Mouse (Mus musculus) left cerebral cortex, adult 18-20 months (tissue): Measurements from ENCODE around the gene Timp3. TPM values are rescaled to one million over a fixed set of nuclear protein-coding genes. Genes with fewer than 3 reads are reported as not detected.

Experiments used
- DNase-seq, 2 experiments: peaks; one replicate each; pipeline ENCODE4 v3.0.0; 2021 to 2022; ENCODE audit warnings: low spot score in 2 of 2, mixed read lengths in 1 of 2
- long read RNA-seq, 2 experiments: library from polyadenylated mRNA; stranded (forward); transcript quantifications; one replicate each; pipeline ENCODE4 v2.0.0; 2021
- total RNA-seq, 2 experiments: library from RNA; stranded (reverse); gene quantifications; 2 replicates each; pipeline ENCODE4 v1.2.3; 2021

The Timp3 gene
- 10 to 100 TPM; 58.8 to 67.6 TPM for total RNA-seq
- long read RNA-seq, experiment 1, full-length matches to known transcripts = 30 of 41 reads
- long read RNA-seq, experiment 1, partial matches to known transcripts = 10 of 41 reads
- long read RNA-seq, experiment 1, other reads (novel, unspliced or antisense) = 1 of 41 reads
- long read RNA-seq, experiment 2, full-length matches to known transcripts = 11 of 22 reads
- long read RNA-seq, experiment 2, partial matches to known transcripts = 10 of 22 reads
- long read RNA-seq, experiment 2, other reads (novel, unspliced or antisense) = 1 of 22 reads

DNA sequence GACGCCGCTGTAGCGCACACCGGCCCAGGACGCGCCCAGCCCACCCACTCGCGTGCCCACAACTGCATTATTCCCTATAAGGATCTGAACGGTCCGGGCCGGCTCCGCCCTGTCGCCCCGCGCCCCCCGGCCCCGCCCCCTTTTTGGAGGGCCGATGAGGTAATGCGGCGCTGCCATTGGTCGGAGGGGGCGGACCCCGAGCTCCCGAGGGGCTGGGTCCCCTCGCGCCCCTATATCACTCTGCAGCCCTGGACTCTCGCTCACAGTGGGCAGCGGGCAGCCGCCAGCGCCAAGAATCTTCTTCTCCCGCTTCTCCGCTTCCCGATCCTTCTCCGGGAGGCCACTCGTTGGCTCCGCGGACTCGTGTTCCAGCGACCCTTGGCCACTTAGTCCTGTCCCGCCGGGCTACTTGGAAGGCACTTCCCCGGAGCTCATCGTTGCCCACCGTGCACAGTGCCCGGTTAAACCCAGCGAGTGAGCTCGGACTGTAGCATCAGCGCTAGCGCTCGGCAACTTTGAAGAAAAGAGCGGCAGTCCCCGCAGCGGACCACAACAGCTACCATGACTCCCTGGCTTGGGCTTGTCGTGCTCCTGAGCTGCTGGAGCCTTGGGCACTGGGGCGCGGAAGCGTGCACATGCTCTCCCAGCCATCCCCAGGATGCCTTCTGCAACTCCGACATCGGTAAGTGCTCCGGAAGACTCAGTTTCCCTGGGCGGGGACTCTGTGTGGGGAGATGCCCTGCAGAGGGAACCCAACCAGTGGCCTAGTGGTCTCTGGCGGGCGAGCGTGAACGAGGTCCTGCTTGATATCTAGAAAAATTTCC lies at the start of gene Timp3:
Gene Timp3 (plus strand): TSS at position 80 of the 824 bp plus-strand sequence.
- peak; percentile 28 to 41 for DNase-seq

DNA sequence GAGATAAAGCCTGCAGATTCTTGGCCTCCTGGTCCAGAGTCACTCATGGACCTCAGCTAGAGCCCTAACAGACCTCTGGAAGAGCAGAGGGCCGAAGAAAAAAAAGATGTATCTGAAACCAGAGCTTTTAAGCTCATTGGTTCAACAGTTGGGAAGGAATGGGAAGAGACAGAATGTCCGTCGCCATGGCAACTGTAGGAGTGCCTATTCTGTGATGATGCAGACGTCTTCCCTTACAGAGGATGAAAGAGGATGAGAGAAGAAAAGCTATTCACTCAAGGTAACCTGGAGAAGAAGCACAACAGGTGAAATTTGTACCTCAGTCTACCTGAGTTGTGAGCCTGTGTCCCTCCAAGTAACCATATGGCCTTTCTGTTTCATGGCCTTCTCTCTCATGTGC lies 44.0 kb upstream of the Timp3 start:
- peak; percentile 27 to 33 for DNase-seq

DNA sequence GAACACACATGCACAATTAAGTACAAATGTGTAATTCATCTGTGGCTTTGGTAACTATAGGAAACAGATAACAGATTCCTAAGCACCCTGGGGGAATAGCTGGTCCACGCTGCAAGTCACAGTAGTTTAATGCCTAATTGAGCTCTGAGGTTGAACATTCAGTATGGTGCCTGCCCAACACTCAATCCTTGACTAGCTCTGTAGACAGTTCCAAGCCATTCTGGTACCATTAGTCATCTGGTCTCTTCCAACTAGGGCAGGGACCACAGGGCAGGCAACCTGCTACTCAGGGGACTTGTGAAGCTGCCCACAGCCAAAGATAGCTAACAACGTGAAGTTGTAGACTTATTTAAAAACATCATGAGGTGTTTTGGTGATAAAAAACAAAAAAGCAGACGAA lies 43.1 kb upstream of the Timp3 start:
- DNase-seq = no peak

DNA sequence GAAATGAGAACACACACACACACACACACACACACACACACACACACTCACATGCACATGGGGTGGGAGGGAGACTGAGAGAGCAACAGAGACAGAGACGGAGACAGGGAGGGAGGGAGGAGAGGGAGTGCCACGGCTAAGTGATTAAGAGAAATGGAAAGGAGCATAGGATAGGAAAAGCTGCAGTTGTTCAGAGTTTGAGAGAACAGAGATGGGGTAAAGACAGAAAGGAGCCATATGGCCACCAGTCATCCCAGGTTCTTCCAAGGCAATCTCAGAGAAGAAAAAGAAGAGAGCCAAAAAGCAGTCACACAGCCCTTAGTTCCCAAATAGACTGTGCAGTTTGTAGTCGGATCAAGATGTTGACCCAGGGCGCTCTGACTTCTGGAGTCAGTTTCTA lies 42.1 kb upstream of the Timp3 start:
- DNase-seq = no peak

DNA sequence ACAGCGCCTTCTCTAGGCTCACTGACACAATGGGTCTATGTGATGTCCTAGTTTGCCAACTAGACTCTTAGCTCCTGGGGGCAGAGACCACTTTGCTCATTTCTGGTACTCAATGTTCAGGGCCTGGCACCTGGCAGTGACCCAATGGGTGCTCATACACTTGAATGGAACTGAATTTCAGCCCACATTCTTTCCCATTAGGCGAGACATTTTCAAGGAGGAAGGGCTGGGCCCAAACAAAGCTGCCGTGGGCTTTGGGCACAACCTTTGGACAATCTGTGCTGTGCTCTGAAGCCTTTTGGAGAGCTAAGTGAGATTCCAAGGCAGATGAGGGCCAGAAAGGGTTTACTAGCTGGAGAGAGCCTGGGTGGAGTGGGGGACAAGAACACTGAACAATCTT lies 41.2 kb upstream of the Timp3 start:
- no peak for DNase-seq

DNA sequence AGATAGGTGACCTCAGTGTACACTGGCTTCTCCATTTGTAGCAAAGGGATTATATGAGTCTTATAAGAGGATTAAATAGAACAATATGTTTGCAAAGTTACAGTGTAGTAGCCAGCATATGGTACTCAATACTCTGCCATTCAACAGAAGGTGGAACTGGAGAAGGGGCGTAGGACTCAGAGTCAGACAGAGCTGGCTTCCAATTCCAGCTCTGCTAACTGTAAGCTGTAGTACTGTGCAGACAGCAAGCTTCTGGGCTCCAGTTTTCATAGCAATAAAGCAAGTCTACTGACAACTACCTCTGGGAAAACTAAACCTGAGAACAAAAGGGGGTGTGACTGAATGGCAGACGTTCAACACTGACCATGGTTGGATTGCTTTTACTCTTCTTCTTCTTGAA lies 38.4 kb upstream of the Timp3 start:
- DNase-seq = no peak

DNA sequence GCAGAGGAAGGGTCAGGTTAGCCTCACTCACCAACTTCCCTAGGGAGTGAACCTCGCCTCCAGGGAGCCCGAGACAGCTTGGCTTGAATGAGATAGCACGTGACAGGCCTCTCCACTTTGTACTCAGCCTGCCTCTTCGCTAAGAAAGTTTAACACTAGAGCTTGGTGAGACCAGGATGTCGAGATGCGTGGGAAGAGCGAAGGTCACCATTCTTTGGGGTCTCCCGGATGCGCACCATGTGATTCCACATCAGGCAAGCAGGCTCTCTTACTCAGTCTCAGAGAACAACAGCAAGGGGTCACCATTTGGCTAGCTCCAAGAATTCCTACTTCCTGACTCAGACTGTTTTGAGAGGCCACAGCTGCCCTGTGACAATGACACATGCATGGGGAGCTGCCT lies 35.6 kb upstream of the Timp3 start:
- DNase-seq = no peak

DNA sequence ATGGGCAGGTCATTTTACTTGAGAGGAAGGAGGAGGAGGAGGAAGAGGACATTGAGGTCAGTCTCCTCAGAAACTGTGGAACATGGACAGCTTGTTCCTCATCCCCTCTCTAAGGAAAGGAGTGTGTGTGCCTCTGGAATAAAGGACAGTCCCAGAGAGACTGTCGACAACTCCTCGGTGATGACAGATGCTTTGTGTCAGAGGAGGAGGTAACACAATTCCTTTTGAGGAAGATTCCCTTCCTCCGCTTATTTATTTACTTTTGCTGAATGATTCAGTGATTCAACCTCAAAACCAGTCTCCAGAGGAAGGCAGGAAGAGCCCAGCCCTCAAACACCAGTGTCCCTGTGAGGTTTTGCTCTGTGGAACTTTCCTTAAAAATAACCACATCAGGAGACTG lies 29.9 kb upstream of the Timp3 start:
- no peak for DNase-seq

DNA sequence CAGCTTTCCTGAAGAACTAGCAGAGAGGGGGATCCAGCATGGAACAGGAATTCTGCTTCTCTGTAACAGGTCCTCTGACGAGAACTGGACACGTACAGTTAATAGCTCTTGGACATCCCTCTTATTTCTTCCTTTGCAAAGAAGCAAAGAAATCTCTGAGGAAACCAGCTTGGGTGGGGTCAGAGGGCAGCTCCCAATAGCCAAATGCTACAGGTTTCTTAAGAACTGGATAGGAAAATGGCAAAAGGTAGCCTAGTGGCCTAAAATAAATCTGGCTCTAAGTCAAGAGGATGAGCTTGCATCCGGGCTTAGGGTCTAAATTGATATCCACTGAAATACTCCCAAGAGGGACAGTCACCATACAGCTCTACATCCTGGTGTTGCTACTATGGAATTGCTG lies 27.3 kb upstream of the Timp3 start:
- no peak for DNase-seq

DNA sequence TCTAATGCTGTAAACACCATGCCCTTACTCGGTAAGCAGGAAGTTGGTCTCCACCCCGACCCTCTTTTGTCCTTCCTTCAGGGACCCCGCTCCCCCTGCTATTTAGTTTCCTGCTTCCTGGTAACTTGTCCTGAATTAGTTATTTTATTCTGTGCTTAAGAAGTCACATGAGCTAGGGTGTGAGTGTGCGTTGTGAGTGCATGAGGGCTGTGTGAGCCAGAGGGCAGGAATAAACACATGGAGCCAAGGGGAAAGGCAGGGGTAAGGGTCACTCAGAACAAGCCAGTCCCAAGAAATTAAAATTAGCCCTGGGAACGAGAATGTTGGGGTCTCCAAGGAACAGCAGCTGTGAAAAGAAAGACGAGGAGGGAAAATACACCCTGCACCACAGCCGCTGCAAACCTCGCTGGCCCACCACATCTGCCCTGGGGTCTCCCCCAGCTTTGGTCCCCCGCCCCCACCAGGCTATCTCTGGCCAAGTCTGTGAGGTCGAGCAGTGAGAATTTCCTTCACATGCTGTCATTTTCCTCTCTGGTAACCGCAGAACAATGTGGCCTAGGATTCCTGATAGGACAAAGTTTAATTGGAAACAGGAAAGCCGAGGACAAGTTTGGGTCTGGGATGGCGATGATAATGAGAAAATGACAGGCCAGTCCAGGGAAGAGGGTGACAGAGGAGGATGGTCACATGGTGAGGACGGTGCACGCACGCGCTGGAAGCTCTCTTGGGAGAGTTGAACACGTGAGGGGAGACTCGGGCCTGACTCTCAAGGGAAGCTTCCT lies 26.6 kb upstream of the Timp3 start:
- no peak for DNase-seq

DNA sequence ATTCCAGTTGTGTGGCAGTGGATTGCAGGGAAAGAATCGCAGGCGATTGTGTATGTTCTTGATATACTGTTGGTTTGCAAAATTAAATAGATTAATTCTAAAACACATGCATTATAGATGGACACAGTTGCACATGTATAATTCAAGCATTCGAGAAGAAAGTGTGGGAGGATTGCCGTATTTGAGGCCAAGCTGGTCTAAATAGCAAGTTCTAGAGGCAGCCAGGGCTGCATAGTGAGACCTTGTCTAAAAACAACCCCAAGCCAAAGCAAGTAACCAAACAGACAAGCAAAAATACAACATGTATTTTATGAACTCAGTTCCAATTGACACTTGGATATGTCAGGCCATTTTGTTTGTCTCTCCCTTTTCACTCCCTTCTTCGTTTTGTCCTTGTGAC lies 24.6 kb upstream of the Timp3 start:
- no peak for DNase-seq

DNA sequence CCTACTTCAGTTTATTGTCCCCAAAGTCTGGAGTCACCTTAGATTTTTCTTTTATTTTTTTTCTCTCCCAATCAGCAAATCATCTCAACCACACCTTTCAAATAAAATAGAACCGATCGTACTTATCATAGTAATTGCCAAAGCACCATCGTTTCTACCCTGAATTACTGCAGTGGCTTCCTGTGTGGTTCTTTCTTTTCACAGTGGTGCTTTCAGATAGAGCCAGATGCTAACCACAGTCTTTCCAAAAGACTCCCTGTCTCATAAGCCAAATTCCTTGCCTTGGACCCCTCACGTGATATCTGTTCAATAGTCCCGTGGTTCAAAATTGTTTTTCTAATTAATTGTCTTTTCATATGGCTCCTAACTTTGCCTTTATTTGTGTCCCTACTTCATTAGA lies 22.8 kb upstream of the Timp3 start:
- no peak for DNase-seq

DNA sequence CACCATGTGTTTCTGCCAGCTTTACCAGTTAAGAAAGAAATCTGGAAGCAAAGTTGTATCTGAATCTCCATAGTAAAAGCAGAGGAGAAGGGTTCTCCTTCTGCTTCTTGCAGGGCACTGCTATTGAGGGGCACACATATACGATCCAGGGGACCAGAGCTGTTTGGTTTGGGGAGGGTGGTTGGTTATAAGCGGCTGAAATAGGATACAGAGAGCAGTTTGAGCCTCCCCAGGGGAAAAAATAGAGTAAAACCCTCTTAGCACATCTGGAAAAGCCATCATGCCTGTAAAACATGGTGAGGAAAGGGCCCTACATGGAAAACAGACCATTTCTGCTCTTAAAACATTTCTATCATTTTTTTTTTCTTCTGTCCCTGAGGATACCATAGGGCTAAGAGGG lies 21.7 kb upstream of the Timp3 start:
- no peak for DNase-seq

DNA sequence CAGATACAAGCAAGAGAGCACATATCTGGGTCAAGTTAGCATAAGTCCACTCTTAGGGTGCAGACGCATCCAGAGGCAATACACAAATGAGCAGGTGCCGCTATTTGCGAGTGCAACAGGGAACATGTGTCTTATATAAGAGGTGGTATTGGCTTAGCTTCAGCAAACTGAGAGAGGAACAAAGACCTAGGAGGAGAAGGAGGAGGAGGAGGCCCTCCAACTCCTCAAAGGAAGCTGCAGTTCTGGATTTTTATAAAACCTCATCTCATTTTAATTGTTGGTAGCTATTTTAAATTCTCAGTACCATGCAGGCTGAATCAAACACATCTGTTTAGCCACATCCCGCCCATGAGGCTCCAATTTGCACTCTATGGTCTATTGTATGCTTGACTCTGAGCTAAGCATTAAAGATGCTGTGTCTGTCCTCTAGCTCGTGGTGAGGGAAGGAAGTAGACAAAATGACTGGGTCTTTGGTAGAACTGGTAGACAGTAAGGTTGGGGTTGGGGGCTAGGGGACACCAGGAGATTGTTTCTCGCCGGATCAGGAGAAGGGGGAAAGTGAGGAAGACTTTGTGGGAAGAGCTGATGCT lies 20.5 kb upstream of the Timp3 start:
- DNase-seq = peak in 1 of 2 experiments; percentile 12

DNA sequence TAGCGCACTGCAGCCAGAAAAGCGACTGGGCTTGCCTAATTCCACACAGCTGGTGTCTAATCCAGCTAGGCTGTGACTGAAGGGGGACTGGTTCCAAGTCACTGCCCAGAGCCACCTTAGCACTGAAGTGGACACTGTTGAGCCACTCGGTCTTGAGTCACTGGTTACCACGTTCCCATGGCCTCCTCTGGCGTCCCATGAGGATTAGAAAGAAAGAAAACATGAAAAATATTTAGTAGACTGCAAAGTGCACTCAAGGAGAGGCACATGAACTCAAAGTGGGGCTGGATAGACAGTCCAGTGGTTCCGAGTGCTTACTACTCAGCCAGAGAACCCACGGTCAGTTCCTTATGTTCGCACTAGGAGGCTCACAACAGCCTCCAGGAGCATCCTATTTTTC lies 18.9 kb upstream of the Timp3 start:
- DNase-seq = no peak

DNA sequence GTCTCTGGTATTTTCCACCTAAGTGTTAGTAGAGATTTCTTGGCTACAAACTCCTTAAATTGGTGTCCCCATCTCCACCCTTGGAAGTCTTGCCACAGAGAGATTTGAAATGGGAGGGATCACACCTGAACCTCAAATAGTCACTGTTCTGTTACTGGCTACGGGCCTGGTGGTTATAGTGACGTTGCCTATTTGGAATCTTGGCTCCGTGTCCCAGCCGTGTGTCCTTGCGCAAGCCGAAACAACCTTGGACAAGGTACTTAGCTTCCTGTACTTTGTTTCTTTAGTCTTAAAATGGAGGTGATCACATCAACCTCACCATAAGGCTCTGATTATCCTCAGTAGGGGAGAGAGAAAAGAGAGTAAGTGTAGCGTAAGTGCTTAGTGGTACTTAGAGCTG lies 13.7 kb upstream of the Timp3 start:
- no peak for DNase-seq

DNA sequence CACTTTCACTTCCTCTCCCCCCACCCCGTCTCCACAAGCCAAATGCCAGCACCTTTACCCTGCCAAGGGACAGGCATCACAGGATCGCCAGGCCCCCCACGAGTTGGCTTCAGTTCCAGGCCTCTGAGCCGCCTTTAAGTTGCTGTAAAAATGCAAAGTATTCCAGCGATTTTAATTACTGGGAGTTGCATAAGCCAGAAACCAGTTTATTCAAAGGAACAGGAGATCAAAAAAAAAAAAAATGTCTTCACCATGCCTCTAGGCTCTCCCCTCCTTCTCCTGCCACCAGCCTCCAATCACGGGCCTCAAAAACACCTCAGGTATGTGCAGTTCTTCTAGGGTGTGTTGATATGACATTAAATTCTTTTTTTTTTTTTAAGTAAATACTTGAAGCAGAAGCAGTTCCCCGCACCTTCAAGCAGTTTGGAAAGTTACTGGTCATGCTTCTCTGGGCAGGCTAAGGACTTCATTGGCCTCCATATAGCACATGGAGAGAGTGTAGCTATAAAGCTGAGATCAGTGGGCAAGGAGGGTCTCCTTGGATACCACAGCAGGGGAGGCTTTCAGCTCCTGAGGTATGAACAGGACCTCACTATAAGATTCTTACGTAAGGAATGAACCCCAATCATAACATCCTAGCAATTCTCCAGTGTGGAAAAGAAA lies 9.9 kb upstream of the Timp3 start:
- no peak for DNase-seq

DNA sequence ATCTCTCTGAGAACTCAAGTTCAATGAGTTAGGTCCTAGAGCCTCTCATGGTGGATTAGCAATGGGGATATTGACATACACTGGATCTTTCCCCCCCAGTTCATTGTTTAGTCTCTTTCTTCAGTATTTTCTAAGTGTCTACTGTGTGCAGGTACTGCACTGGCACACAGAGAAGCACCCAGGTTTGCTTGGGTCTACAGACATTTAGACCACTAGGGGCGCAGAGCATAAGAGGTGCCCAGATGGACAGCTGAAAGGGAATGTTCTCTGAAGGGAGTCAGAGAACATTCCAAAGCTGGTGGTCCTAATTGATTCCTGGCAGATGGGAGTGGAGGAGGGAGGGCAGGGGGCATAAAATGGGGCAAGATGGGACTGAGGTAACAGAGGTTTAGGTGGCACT lies 6.3 kb upstream of the Timp3 start:
- no peak for DNase-seq

DNA sequence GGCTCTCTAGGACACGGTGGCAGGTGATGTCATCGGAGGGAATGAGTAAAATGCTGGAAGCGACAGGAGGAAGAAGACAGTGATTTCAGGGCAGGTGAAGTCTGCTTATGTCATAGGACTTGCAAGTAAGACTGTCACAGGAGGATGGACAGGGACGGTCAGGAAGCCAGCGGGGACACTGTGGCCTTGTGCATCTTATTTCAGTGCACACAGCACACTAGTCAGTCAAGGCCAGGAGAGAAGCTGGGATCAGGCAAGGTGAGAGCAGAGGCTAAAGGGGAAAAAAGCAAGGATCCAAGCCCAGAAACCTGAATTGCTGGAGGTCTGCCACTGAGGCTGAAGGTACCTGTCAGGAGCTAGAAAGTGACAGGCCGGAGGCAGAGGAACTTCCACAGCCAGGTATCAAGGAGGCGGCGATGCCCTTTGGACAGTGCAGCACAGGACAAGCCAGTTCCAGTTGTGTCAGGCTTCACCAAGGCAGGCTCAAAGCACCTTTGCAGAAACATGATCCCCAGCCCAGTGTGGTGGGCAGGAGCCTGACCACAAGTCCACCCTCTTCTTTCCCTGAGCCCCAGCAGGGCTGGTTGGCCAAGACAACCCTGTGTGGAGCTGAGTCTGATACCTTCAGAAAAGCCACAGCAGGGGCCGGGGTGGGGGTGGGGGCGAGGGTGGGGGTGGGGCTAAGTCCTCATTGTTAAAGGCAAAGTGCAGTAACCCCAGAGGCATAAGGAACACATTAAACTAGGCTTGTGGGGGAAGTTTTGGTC lies 5.4 kb upstream of the Timp3 start:
- DNase-seq = no peak

DNA sequence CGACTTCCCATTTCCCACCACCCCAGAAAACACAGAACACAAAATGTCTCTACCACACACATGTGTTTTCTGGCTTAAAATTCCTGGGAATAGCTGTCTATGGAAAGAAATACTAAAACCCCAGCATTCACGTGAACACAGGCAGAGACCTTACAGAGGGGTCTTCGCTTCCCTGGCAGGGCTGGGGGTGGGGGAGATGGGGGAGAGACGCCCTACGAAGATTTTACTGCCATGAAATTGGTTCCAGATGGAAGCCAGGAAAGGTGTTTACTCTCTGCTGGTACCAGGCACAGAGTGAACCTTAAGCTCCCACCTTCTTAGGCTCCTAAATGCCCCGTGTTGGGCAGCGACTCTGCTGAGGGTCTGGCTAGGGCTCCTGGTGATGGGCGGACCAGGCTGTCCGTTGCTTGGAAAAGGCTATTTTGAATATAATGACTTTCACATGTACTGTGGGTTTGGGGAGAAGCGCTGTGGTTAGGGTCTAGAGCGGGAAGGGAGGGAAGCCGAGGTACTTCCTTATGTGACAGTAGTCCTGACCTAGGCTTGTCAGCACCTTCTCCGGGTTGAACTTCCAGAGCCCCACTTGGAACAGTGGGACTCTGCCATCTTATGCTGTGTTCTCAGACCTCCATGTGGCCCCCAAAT lies 4.6 kb upstream of the Timp3 start:
- no peak for DNase-seq
